Mouse (Mus musculus): ENCODE measurements at regions not wholly inside any gene's neighbourhood (a gene's known extent, or its start where the extent isn't known, plus 50 kb on each side); places are given as distances from the start of the nearest gene placed in this dataset.

- peak in 1 of 2 experiments; percentile 4 for DNase-seq (ENCODE audit: low spot score in 2 of 2)
These were observed 50.9 kb upstream of the Kap start for GRCm38 (mm10) chr6:133904501-133904900.

DNA sequence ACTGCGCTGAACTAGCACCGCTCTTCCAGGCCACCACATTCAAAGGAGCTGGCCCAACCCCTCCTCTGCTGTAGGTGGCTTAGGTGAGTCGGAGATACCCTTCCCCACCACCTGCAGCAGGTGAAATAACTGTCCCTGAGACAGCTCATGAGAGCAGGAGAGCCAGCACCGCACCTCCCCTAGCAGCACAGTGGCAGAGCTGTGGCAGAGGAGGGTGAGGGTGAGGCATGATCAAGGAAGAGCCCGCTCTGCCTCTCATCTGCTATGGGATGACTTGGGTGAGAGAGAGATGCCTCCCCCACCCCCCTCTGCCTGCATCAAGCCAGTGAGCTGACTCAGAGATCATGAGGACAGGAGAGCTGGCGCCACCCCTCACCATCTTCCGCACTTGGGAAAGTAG, 81.1 kb upstream of the Kap start:
- DNase-seq (ENCODE audit: low spot score in 2 of 2) = no peak

DNA sequence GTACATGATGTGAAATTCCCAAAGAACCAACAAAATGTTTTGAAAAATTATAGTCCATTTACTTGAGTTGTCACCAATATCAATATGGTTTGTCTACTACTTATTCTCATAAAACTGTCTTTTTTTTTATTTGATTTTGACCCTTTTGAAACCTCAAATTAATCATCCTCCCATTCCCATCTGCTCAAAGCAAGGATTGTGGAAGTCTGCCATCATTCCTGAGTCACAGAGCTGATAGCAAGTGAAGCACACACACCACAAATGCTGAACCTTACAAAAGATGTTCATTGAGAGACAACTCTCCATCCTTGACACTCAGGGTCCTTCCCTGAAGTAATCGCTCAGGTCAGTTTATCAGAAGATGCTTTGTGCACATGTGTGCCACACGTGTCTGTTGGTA, 82.1 kb upstream of the Kap start:
- no peak for DNase-seq (ENCODE audit: low spot score in 2 of 2)

DNA sequence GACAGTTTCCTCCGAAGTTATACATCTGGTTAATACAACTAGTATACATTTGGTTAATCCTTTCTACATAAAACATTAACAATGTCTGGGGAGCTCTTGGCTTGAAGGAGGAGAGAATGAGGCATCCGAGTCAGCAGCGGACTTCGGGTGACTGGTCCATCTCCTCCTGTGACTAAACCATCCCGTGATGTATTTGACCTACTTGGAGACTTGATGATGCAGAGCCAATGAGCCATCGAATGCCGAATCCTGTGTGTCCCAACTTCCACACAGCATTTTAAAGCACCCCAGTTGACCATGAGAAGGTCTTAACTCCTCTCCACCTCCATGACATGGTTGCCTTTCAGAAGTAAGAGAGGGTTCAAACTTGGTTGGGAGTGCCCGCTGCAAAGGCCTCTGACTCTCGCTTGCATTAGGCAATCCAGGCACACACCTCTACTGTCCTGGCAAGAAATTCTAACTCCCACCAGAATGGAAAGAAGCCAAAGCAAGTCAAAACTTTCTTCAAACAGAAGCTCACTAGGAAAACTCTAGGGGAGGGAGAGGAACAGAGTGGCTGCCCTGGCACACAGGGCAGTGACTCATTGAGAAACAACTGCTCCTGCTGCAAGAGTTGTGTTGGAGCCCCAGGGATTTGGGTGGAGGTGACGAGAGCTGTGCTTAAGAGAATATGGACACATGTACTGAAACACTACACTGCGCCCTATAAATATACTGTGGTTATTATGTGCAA, 75.4 kb upstream of the Etv6 start:
- DNase-seq (ENCODE audit: low spot score in 2 of 2) = no peak

- DNase-seq (ENCODE audit: low spot score in 2 of 2) = peak; percentile 34 to 48
These were observed 74.8 kb upstream of the Etv6 start for GRCm38 (mm10) chr6:133960713-133961112.

DNA sequence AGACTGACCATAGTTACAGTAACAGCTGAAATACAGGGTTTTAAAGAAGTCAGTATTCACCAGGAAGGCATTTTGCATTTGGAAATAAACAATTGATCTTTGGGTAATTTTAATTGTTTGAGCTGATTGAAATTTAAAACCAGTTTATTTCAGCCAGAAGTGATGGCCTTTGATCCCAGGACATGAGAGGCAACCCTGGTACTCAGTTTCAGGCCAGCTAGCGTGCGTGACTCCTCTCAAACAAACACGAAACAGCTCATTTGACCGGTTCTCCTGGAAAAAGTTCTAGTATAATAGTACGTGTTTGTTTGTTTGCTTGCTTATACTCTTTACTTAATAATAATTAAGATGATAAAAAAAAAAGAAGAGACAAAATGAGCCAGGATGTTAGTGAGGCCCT, 72.9 kb upstream of the Etv6 start:
- no peak for DNase-seq (ENCODE audit: low spot score in 2 of 2)

DNA sequence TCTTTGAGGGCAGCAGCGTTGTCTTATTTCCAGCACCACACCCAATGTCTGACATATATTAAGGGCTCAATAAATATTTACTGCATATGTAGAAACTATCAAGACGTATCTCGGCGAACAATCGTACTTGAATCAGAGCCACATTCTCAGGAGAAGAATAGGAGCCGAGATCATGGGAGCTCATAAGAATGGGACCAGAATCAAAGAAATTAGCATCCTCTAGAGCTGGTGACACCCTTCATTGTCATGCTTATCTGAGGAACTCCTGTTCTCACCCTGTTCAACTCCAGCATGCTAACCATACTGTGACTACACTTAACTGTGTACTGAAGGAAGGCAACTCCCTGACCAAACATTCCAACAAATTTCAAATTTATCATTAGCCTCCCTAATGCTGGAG, 72.2 kb upstream of the Etv6 start:
- no peak for DNase-seq (ENCODE audit: low spot score in 2 of 2)

GRCm38 (mm10) chr6:133967286-133967685, 68.2 kb upstream of the Etv6 start:
- no peak for DNase-seq (ENCODE audit: low spot score in 2 of 2)

DNA sequence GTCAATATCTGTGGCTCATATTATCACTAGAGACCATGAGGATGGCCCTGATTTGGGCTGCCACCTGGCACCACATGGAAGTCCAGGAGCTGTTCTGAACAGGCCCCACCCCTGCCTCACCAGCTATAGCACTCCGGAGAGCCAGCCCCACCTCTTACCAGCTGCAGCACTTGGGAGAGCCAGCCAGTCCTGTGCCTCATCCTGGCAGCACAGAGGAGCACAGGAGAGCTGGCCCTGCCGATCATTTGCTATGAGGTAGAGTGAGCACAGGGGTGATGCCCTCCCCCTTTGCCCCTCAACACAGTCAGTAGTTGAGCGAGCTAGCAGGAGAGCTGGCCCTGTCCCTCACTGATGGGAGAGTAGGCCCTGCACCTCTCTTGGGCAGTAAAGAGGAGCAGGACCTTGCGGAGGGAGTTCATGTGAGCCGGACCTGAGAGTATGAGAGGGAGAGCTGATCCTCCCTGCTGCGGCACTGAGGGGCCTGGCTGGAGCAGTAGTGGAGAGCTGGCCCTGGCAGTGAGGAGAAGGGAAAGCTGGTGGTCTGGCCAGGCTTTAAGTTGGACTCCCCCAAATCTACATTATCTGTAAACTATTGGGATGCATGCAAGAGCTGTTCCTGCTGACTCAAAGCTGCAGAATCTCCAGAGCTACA, 63.3 kb upstream of the Etv6 start:
- DNase-seq (ENCODE audit: low spot score in 2 of 2) = no peak

DNA sequence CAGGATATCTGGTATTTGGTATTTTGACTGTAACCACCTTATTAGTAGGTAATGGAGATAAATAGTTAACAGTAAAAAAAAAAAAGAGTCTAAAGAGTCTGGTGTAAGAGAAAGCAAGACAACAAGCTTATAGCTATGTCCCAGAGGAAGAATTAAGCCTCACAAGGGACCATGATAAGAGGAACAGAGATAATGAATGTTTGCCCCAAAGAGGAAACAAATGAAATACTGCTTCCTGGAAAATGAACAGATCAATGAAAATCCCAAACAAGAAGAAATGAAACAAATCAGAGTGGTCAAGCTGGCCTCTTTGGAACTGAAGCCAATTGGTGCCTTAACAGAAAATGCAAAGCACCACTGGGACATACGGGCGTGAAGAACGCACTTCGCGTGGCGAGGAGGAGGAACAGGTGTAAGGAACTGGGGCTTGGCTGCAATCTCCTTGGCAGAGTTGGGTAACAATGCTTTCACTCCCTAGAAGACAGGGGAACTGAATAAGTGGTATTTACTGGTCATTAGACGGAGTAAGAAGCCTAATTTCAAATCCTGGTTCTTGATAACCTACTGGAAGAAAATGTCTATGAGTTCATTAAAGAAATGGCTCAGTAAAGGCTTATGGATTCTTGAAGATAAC, 62.2 kb upstream of the Etv6 start:
- DNase-seq (ENCODE audit: low spot score in 2 of 2) = no peak

DNA sequence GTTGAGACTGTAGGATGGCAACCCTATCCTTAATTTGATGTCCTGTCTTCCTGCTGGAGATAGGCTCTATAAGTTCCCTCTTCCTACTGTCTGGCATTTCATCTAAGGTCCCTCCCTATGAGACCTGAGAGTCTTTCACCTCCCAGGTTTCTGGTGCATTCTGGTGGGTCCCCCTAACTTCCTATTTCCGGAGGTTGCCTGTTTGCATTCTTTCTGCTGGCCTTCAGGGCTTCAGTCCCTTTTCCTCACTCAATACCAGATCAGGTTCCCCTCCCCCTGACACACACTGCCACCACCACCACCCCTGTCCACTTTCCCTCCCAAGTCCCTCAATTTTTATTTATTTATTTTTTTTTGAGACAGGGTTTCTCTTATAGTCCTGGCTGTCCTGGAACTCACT, 59.5 kb upstream of the Etv6 start:
- DNase-seq (ENCODE audit: low spot score in 2 of 2) = no peak

DNA sequence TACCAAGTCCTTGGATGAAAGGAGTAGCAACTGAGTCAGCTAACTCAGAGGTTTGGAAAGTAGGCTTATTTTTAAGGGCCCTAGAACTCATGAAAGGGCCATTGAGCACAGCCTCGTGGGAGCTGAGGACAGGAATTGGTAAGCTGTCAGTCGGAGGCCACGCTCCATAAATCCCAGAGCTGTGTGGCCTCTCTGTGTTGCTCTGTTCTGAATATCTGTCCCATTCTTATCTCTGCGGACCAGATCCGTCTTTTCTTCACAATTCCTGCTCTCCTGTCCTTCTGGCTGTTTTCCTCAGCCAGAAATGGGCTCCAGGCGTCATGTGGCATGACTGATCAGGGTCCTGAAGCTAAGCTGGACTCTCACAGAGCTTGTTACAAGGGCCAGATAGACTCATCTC, 58.6 kb upstream of the Etv6 start:
- DNase-seq (ENCODE audit: low spot score in 2 of 2) = no peak

- DNase-seq (ENCODE audit: low spot score in 2 of 2) = no peak
These were observed 51.5 kb upstream of the Etv6 start for GRCm38 (mm10) chr6:133983804-133984514.

- no peak for DNase-seq (ENCODE audit: low spot score in 2 of 2)
These were observed 50.7 kb upstream of the Etv6 start for GRCm38 (mm10) chr6:133984666-133985355.
